Mouse (Mus musculus): Measurements from ENCODE around the gene Apod. TPM values are rescaled to one million over a fixed set of nuclear protein-coding genes. Genes with fewer than 3 reads are reported as not detected.

The Apod gene
- polyA plus RNA-seq, 1 experiment from 2014 or later, result 1.0 TPM

DNA sequence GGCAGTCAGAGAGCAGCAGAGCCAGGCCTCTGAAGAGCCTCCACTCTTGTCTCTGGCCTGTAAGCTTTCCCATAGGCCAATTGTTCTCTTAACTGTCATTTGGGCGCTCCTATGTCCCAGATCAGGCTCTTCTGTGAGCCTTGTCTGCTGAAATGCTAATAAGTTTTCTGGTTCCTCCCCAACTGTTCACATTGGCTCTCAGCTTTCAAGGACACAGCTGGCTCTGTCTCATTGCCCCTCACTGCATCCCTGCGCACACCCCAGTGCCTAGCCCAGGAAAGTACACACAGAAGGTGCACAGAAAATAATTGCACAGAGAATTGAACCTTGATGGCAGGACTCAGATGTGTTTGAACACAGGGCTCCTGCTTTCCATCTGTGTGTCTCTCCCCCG is 14.7 kb downstream of the Apod start:
- ATAC-seq (ENCODE audit: low FRiP score, low TSS enrichment), result no peak
- TF ChIP-seq CTCF (IDR thresholded peaks at IDR 0.05; ENCODE audit: low read depth) (no peak), EP300 (optimal IDR thresholded peaks at IDR 0.05) (no peak)
- H3K27ac ChIP-seq (replicated peaks), result no peak overlapping the region
- H3K36me3 ChIP-seq (ENCODE audit: control insufficient read depth, insufficient read depth, low read length), result no peaks in the 10 kb centered on the region
- no peaks in the 10 kb centered on the region for H3K27me3 ChIP-seq (ENCODE audit: control insufficient read depth, insufficient read depth, low read length)
- no peak for DNase-seq (ENCODE audit: low spot score)
- H3K9me3 ChIP-seq (ENCODE audit: control insufficient read depth, low read length), result no peaks in the 10 kb centered on the region
- H3K4me3 ChIP-seq (ENCODE audit: low read depth, low read length), result no peak overlapping the region
- WGBS, result 46% methylated on average over 3 of the region's 3 CpGs
- no peak overlapping the region for H3K4me2 ChIP-seq (replicated peaks; ENCODE audit: low read depth)
- no peak overlapping the region for H3K9ac ChIP-seq (ENCODE audit: low read length)
- no peaks in the 10 kb centered on the region for H3K4me1 ChIP-seq (replicated peaks; ENCODE audit: control insufficient read depth, insufficient read depth)

DNA sequence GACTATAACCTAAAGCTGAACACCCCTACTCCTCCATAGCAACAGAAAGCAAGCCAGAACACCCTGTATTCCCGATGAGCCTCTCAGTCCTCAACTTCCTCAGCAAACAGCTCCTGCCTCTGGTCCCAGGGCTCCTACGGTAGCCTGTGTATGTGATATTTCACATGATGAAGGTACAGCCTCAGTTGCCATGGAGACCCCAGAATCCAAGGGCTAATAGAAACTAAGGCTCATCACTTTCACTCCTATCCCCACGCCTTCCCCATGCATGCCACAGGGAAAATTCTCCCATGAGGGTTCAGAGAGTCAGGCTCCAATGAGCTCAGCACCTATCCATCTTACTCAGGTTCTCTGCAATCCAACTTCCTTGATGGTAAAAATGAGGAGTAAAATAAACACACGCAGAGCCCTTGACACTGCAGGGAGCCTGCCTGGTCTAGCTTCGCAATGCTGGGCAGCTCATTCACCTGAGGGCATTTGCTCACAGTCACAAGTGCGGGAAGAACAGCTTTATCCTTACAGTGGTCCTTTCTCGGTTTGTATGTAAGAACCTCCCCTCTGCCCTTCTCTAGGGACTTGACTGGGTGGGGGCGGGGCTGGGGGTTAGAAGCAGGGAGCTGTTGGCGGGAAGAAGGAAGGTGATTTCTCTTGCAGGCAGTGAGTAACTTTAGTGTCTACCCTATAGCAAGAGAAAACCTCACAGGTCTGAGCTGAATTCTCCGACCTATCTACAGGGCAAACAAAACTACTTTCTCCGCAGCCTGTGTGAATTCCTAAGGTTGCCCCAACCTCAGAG is 15.2 kb downstream of the Apod start:
- no peak overlapping the region for H3K27ac ChIP-seq (replicated peaks)
- 0 out of 2 replicates have a peak, but pooled peaks have one; percentile 15 for ATAC-seq (ENCODE audit: low FRiP score, low TSS enrichment)
- WGBS, result 38% methylated on average over 11 of the region's 11 CpGs
- H3K9me3 ChIP-seq (ENCODE audit: control insufficient read depth, low read length), result no peaks in the 10 kb centered on the region
- no peaks in the 10 kb centered on the region for H3K4me1 ChIP-seq (replicated peaks; ENCODE audit: control insufficient read depth, insufficient read depth)
- no peak for DNase-seq (ENCODE audit: low spot score)
- no peak overlapping the region for H3K9ac ChIP-seq (ENCODE audit: low read length)
- H3K4me2 ChIP-seq (replicated peaks; ENCODE audit: low read depth), result no peak overlapping the region
- H3K36me3 ChIP-seq (ENCODE audit: control insufficient read depth, insufficient read depth, low read length), result no peaks in the 10 kb centered on the region
- no peak overlapping the region for H3K4me3 ChIP-seq (ENCODE audit: low read depth, low read length)
- no peak for TF ChIP-seq CTCF (IDR thresholded peaks at IDR 0.05; ENCODE audit: low read depth)
- no peak for TF ChIP-seq EP300 (optimal IDR thresholded peaks at IDR 0.05)
- no peaks in the 10 kb centered on the region for H3K27me3 ChIP-seq (ENCODE audit: control insufficient read depth, insufficient read depth, low read length)

DNA sequence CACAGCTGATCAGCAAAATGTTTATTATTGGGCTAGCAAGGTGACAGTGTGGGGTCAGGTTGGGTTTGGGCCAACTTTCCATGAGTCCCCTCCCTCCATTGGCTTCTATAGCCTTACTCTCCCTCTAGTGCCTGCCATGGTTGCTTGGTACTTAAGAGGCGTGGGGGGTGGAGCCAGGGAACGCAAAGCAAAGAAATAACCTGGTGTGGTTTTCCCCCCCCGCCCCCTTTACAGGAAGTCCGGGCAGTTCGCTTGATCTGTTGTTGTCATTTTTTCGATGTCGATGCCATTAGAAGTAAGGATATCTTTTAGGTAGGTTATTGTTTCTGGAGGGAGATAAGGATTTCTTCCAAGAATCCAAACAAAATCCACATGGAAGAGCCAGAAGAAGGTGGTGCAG is 17.5 kb downstream of the Apod start:
- Histone ChIP-seq H3K36me3 (ENCODE audit: control insufficient read depth, insufficient read depth, low read length) (no peaks in the 10 kb centered on the region), H3K27ac (replicated peaks) (no peak overlapping the region), H3K4me3 (ENCODE audit: low read depth, low read length) (no peak overlapping the region), H3K4me1 (replicated peaks; ENCODE audit: control insufficient read depth, insufficient read depth) (no peaks in the 10 kb centered on the region), H3K9ac (ENCODE audit: low read length) (no peak overlapping the region), H3K4me2 (replicated peaks; ENCODE audit: low read depth) (no peak overlapping the region), H3K9me3 (ENCODE audit: control insufficient read depth, low read length) (no peaks in the 10 kb centered on the region), H3K27me3 (ENCODE audit: control insufficient read depth, insufficient read depth, low read length) (no peaks in the 10 kb centered on the region)
- no peak for ATAC-seq (ENCODE audit: low FRiP score, low TSS enrichment)
- TF ChIP-seq CTCF (IDR thresholded peaks at IDR 0.05; ENCODE audit: low read depth), result no peak
- no peak for TF ChIP-seq EP300 (optimal IDR thresholded peaks at IDR 0.05)
- DNase-seq (ENCODE audit: low spot score), result no peak
- WGBS, result 85% methylated on average over 7 of the region's 7 CpGs

- Histone ChIP-seq H3K4me3 (ENCODE audit: low read depth, low read length) (no peak overlapping the region), H3K4me1 (replicated peaks; ENCODE audit: control insufficient read depth, insufficient read depth) (no peaks in the 10 kb centered on the region), H3K36me3 (ENCODE audit: control insufficient read depth, insufficient read depth, low read length) (no peaks in the 10 kb centered on the region), H3K4me2 (replicated peaks; ENCODE audit: low read depth) (no peak overlapping the region), H3K27me3 (ENCODE audit: control insufficient read depth, insufficient read depth, low read length) (no peaks in the 10 kb centered on the region), H3K9ac (ENCODE audit: low read length) (no peak overlapping the region), H3K27ac (replicated peaks) (no peak overlapping the region), H3K9me3 (ENCODE audit: control insufficient read depth, low read length) (no peaks in the 10 kb centered on the region)
- DNase-seq (ENCODE audit: low spot score), result no peak
- WGBS, result 54% methylated on average over 4 of the region's 4 CpGs
- ATAC-seq (ENCODE audit: low FRiP score, low TSS enrichment), result no peak
- TF ChIP-seq EP300 (optimal IDR thresholded peaks at IDR 0.05) (no peak), CTCF (IDR thresholded peaks at IDR 0.05; ENCODE audit: low read depth) (no peak)
These were observed 20.8 kb downstream of the Apod start for GRCm38 (mm10) chr16:31293761-31294160.

- no peaks in the 10 kb centered on the region for H3K27me3 ChIP-seq (ENCODE audit: control insufficient read depth, insufficient read depth, low read length)
- DNase-seq (ENCODE audit: low spot score) (no peak), ATAC-seq (ENCODE audit: low FRiP score, low TSS enrichment) (peak; percentile 85)
- no peak overlapping the region for H3K4me3 ChIP-seq (ENCODE audit: low read depth, low read length)
- peak overlapping the region; percentile 81 for H3K27ac ChIP-seq (replicated peaks)
- H3K4me2 ChIP-seq (replicated peaks; ENCODE audit: low read depth), result peak overlapping the region; percentile 15; the same call in 1 of the 2 replicates
- H3K36me3 ChIP-seq (ENCODE audit: control insufficient read depth, insufficient read depth, low read length), result no peaks in the 10 kb centered on the region
- no peak for TF ChIP-seq CTCF (IDR thresholded peaks at IDR 0.05; ENCODE audit: low read depth)
- no peak for TF ChIP-seq EP300 (optimal IDR thresholded peaks at IDR 0.05)
- H3K9me3 ChIP-seq (ENCODE audit: control insufficient read depth, low read length), result no peaks in the 10 kb centered on the region
- WGBS, result 38% methylated on average over 7 of the region's 7 CpGs
- H3K4me1 ChIP-seq (replicated peaks; ENCODE audit: control insufficient read depth, insufficient read depth), result no peaks in the 10 kb centered on the region
- no peak overlapping the region for H3K9ac ChIP-seq (ENCODE audit: low read length)
These were observed 23.8 kb downstream of the Apod start for GRCm38 (mm10) chr16:31290751-31291365.

GRCm38 (mm10) chr16:31290281-31290680 is 24.3 kb downstream of the Apod start:
- WGBS, result 18% methylated on average over 10 of the region's 10 CpGs
- Histone ChIP-seq H3K27ac (replicated peaks) (peak overlapping the region; percentile 81), H3K4me2 (replicated peaks; ENCODE audit: low read depth) (peak overlapping the region; percentile 15; the same call in 1 of the 2 replicates), H3K4me1 (replicated peaks; ENCODE audit: control insufficient read depth, insufficient read depth) (no peaks in the 10 kb centered on the region), H3K27me3 (ENCODE audit: control insufficient read depth, insufficient read depth, low read length) (no peaks in the 10 kb centered on the region), H3K4me3 (ENCODE audit: low read depth, low read length) (no peak overlapping the region), H3K9ac (ENCODE audit: low read length) (no peak overlapping the region), H3K9me3 (ENCODE audit: control insufficient read depth, low read length) (no peaks in the 10 kb centered on the region), H3K36me3 (ENCODE audit: control insufficient read depth, insufficient read depth, low read length) (no peaks in the 10 kb centered on the region)
- ATAC-seq (ENCODE audit: low FRiP score, low TSS enrichment) (peak; percentile 79; the same call in 1 of the 2 replicates), DNase-seq (ENCODE audit: low spot score) (peak; percentile 55)
- TF ChIP-seq CTCF (IDR thresholded peaks at IDR 0.05; ENCODE audit: low read depth), result no peak
- TF ChIP-seq EP300 (optimal IDR thresholded peaks at IDR 0.05), result no peak

All from stomach, postnatal 0 days (tissue).